Mouse (Mus musculus) hindbrain, postnatal 0 days (tissue): ENCODE measurements around the gene Tiparp. TPM values are rescaled to one million over a fixed set of nuclear protein-coding genes. Genes with fewer than 3 reads are reported as not detected.

Source experiments
- ATAC-seq: fragments of 200-750 bp; cut with Nextera tagmentation; 2 replicates; pipeline ENCODE4 v1.8.0; 2017; ENCODE audit warnings: mild to moderate bottlenecking, moderate TSS enrichment, moderate library complexity
- DNase-seq: peaks from one replicate; pipeline ENCODE4 v3.0.0-alpha.2; 2015; ENCODE audit warnings: low spot score
- H3K27ac ChIP-seq: fragments of 300-500 bp; sonication (generic); 2 replicates; pipeline ENCODE4 v1.5.1; 2014; ENCODE audit warnings: mild to moderate bottlenecking
- H3K27me3 ChIP-seq: fragments of 300-500 bp; sonication (generic); 2 replicates; pipeline ENCODE4 v1.6.1; 2014; ENCODE audit warnings: low read length, mixed read lengths; ENCODE audit not compliant: insufficient read depth
- H3K36me3 ChIP-seq: fragments of 300-500 bp; sonication (generic); 2 replicates; pipeline ENCODE4 v1.6.1; 2014; ENCODE audit warnings: low read length, mixed read lengths; ENCODE audit not compliant: insufficient read depth
- H3K4me1 ChIP-seq: fragments of 300-500 bp; sonication (generic); 2 replicates; pipeline ENCODE4 v1.6.1; 2014; ENCODE audit warnings: antibody characterized with exemption, low read length, mixed read lengths; ENCODE audit not compliant: insufficient read depth
- H3K4me2 ChIP-seq: fragments of 300-500 bp; sonication (generic); 2 replicates; pipeline ENCODE4 v1.6.1; 2014; ENCODE audit warnings: low read depth, mild to moderate bottlenecking, low read length, moderate library complexity, mixed read lengths
- H3K4me3 ChIP-seq: fragments of 300-500 bp; sonication (generic); 2 replicates; pipeline ENCODE4 v1.5.1; 2014; ENCODE audit warnings: low read length
- H3K9ac ChIP-seq: fragments of 300-500 bp; sonication (generic); replicated peaks from 2 replicates; pipeline ENCODE4 v1.6.1; 2014; ENCODE audit warnings: mild to moderate bottlenecking, low read length, moderate library complexity, mixed read lengths
- H3K9me3 ChIP-seq: fragments of 300-500 bp; sonication (generic); 2 replicates; pipeline ENCODE4 v1.6.1; 2016; ENCODE audit warnings: low read length, mixed read lengths
- CTCF ChIP-seq: IDR thresholded peaks from 2 replicates; pipeline ENCODE4 v1.5.1; 2016; ENCODE audit warnings: antibody characterized with exemption, control low read depth, low read depth
- WGBS: fragments of 180-500 bp; shearing (Covaris S2); extraction: QIAGEN DNeasy Blood & Tissue Kit; methylation state at CpG from one replicate; pipeline ENCODE4 v1.1.7; 2014; 5-methylcytosine and 5-hydroxymethylcytosine counted together
- polyA plus RNA-seq: library from polyadenylated mRNA; unstranded; fragments of >200 nt; fragmentation: Nextera tagmentation; extraction: Ambion mirVana; gene quantifications from 2 replicates; pipeline ENCODE4 v1.2.1, GENCODE M21; 2015
- total RNA-seq: library from RNA; depleted of rRNA; stranded (reverse); fragments of >200 nt; gene quantifications from 2 replicates; pipeline ENCODE4 v1.2.3, GENCODE M21; 2014; rRNA removed

Tiparp gene
- total RNA-seq: 21.6 and 23.7 TPM in 2 replicates
- polyA plus RNA-seq: 21.6 and 22.0 TPM in 2 replicates

DNA sequence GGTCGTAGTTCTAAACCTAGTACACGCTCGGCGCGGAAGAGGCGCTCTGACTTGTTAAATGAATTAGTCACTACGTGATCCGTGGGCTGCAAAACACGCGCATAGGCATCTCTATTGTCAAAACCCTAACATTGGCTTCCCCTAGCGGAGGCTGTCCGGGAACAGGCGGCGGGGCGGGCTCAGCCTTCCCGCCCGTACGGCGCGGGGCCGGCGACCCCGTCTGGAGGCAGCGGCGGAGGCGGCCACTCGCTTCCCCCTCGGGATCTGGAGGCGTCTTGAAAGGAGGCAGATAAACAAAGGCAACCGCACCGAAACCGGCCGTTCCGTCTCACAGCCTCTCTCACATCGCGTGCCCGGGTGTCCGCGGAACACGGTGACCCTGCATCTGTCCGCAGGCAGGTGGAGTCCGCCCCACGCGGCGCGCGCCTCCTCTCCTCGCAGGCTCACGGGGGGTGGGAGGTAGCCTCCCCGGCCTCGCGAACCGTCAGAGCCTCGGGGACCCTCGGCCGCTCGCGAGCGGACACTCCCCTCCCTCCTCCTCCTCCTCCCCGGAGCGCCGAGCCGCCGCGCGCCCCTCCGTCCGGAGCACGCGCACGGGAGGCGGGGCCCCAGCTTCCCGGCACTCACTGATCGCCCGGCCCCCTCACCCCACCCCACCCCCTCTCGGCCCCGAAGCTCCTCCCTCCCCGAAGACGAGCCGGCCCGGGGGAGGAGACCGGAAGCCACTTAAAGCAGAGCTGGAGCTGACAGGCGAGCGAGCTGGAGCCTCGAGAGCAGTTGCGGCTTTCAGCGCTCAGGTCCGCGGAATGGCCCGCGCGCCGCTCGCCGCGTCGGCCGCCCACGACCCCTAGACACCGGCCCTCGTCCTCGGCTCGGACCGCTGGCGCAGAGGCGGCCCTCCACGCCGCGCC is at the start of gene Tiparp:
Gene Tiparp (plus strand): TSS at position 720 of the 911 bp plus-strand sequence.
- no peaks in the 10 kb centered on the region for H3K9me3 ChIP-seq
- no peaks in the 10 kb centered on the region for H3K36me3 ChIP-seq
- DNase-seq (peak; percentile 96), ATAC-seq (peak; percentile 96)
- TF ChIP-seq CTCF: peak; percentile 61
- WGBS: under 1% methylated on average over 90 of the region's 109 CpGs
- peak within 1 kb of the TSS; percentile 99 for H3K27ac ChIP-seq
- H3K27me3 ChIP-seq: no peaks in the 10 kb centered on the region
- no peaks in the 10 kb centered on the region for H3K4me1 ChIP-seq
- peak within 1 kb of the TSS; percentile 59 for H3K4me2 ChIP-seq
- peak within 1 kb of the TSS; percentile 91 for H3K4me3 ChIP-seq
- peak within 1 kb of the TSS; percentile 81 for H3K9ac ChIP-seq

GRCm38 (mm10) chr3:65480676-65481075 is 47.5 kb upstream of the Tiparp start:
- no peaks in the 10 kb centered on the region for H3K27me3 ChIP-seq
- WGBS: 68% methylated on average over 6 of the region's 6 CpGs
- H3K9me3 ChIP-seq: no peaks in the 10 kb centered on the region
- H3K27ac ChIP-seq: no peak overlapping the region
- H3K4me2 ChIP-seq: no peak overlapping the region
- no peak for DNase-seq
- no peak overlapping the region for H3K9ac ChIP-seq
- no peak for TF ChIP-seq CTCF
- H3K4me3 ChIP-seq: no peak overlapping the region
- H3K36me3 ChIP-seq: no peaks in the 10 kb centered on the region
- no peaks in the 10 kb centered on the region for H3K4me1 ChIP-seq
- no peak for ATAC-seq

GRCm38 (mm10) chr3:65482266-65482665 is 45.9 kb upstream of the Tiparp start:
- H3K4me3 ChIP-seq: no peak overlapping the region
- no peak overlapping the region for H3K4me2 ChIP-seq
- H3K9me3 ChIP-seq: no peaks in the 10 kb centered on the region
- H3K27me3 ChIP-seq: no peaks in the 10 kb centered on the region
- DNase-seq (peak; percentile 21), ATAC-seq (peak; percentile 43; the same call in 1 of the 2 replicates)
- 37% methylated on average over 1 of the region's 1 CpGs for WGBS
- no peaks in the 10 kb centered on the region for H3K36me3 ChIP-seq
- no peak overlapping the region for H3K9ac ChIP-seq
- H3K27ac ChIP-seq: no peak overlapping the region
- H3K4me1 ChIP-seq: no peaks in the 10 kb centered on the region
- TF ChIP-seq CTCF: no peak

- H3K36me3 ChIP-seq: no peaks in the 10 kb centered on the region
- H3K4me2 ChIP-seq: no peak overlapping the region
- 69% methylated on average over 6 of the region's 6 CpGs for WGBS
- DNase-seq (no peak), ATAC-seq (no peak)
- no peak for TF ChIP-seq CTCF
- no peaks in the 10 kb centered on the region for H3K9me3 ChIP-seq
- H3K9ac ChIP-seq: no peak overlapping the region
- no peak overlapping the region for H3K4me3 ChIP-seq
- no peaks in the 10 kb centered on the region for H3K4me1 ChIP-seq
- no peak overlapping the region for H3K27ac ChIP-seq
- no peaks in the 10 kb centered on the region for H3K27me3 ChIP-seq
Observed at GRCm38 (mm10) chr3:65482698-65483407, 45.4 kb upstream of the Tiparp start.

DNA sequence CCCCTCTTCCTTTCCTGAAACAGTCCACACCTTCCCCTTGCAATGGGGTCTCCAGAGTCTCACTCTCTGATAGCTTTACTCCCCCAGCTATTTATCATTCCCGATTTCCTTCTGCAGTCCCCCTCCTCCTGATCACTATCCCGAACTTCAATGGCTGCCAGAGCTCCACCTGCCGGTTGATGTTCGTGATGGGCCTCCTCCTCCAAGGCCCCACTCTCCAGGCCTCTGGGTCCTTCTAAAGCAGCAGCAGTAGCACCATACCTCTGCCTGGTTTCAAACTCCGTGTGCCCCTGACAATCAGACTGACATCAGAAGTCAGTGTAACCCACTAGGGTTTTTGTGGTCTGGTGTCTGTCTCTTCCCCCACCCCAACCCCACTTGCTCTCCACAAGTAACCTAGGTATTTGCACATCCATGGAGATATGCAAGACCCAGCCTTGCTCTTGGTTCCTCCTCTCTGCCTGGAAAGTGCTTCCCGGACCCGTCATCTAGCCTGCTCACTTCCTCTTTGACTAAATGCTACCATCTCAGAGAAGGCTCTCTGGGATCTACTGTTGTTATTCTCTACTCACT is 44.0 kb upstream of the Tiparp start:
- no peak for ATAC-seq
- no peak overlapping the region for H3K4me2 ChIP-seq
- no peak overlapping the region for H3K9ac ChIP-seq
- H3K9me3 ChIP-seq: no peaks in the 10 kb centered on the region
- TF ChIP-seq CTCF: no peak
- no peaks in the 10 kb centered on the region for H3K4me1 ChIP-seq
- H3K27me3 ChIP-seq: no peaks in the 10 kb centered on the region
- no peaks in the 10 kb centered on the region for H3K36me3 ChIP-seq
- no peak overlapping the region for H3K4me3 ChIP-seq
- no peak overlapping the region for H3K27ac ChIP-seq
- 78% methylated on average over 7 of the region's 7 CpGs for WGBS
- DNase-seq: no peak

GRCm38 (mm10) chr3:65487419-65488088 is 40.7 kb upstream of the Tiparp start:
- ATAC-seq: no peak
- Histone ChIP-seq H3K4me3 (no peak overlapping the region), H3K27me3 (no peaks in the 10 kb centered on the region), H3K9ac (no peak overlapping the region), H3K9me3 (no peaks in the 10 kb centered on the region), H3K4me2 (no peak overlapping the region), H3K27ac (no peak overlapping the region), H3K36me3 (no peaks in the 10 kb centered on the region), H3K4me1 (no peaks in the 10 kb centered on the region)
- no peak for DNase-seq
- 86% methylated on average over 2 of the region's 2 CpGs for WGBS
- TF ChIP-seq CTCF: no peak
